Mouse (Mus musculus) ES-E14 (cell line): ENCODE measurements at regions not wholly inside any gene's neighbourhood (a gene's known extent, or its start where the extent isn't known, plus 50 kb on each side); places are given as distances from the start of the nearest gene placed in this dataset.

ENCODE experiments used
- DNase-seq: peaks from one replicate; pipeline ENCODE4 v3.0.0-alpha.2; 2013; ENCODE audit warnings: low read depth, low spot score
- H3K27ac ChIP-seq: 2 replicates; pipeline ENCODE4 v1.5.1; 2012; ENCODE audit warnings: low read depth, mild to moderate bottlenecking, low read length, moderate library complexity, mixed read lengths; ENCODE audit not compliant: poor library complexity, insufficient read depth, severe bottlenecking
- H3K36me3 ChIP-seq: 2 replicates; pipeline ENCODE4 v1.6.1; 2012; ENCODE audit warnings: mild to moderate bottlenecking, low read length, moderate library complexity, mixed read lengths; ENCODE audit not compliant: control insufficient read depth, poor library complexity, insufficient read depth, severe bottlenecking
- H3K4me1 ChIP-seq, 2 experiments: fragments of 150-350 bp in 1 of 2; sonication (generic) in 1 of 2; 2 replicates each; pipeline ENCODE4 v1.6.1; 2012; ENCODE audit warnings: low read length in 2 of 2, mild to moderate bottlenecking in 1 of 2, mixed read lengths in 1 of 2; ENCODE audit not compliant: control insufficient read depth in 2 of 2, insufficient read depth in 2 of 2, poor library complexity in 1 of 2
- H3K4me3 ChIP-seq, 2 experiments: fragments of 150-350 bp in 1 of 2; sonication (generic) in 1 of 2; 2 replicates each; pipeline ENCODE4 v1.5.1; 2012; ENCODE audit warnings: low read length in 2 of 2, low read depth in 1 of 2, mild to moderate bottlenecking in 1 of 2, mixed read lengths in 1 of 2; ENCODE audit not compliant: insufficient read depth in 1 of 2, poor library complexity in 1 of 2, severe bottlenecking in 1 of 2
- H3K9ac ChIP-seq: 2 replicates; pipeline ENCODE4 v1.6.1; 2012; ENCODE audit warnings: low read depth, mild to moderate bottlenecking, low read length, mixed read lengths; ENCODE audit not compliant: poor library complexity, insufficient read depth, severe bottlenecking
- H3K9me3 ChIP-seq: fragments of 150-350 bp; sonication (generic); 2 replicates; pipeline ENCODE4 v1.6.1; 2012; ENCODE audit warnings: low read depth, mild to moderate bottlenecking, low read length; ENCODE audit not compliant: control insufficient read depth, insufficient read depth
- CHD2 ChIP-seq: IDR thresholded peaks from 2 replicates; pipeline ENCODE4 v1.6.1; 2014; ENCODE audit warnings: mild to moderate bottlenecking, low read depth, low read length, inconsistent platforms
- HCFC1 ChIP-seq: IDR thresholded peaks from 2 replicates; pipeline ENCODE4 v1.6.1; 2012; ENCODE audit warnings: low read length, inconsistent platforms, borderline replicate concordance; ENCODE audit not compliant: insufficient read depth
- MAFK ChIP-seq: IDR thresholded peaks from 2 replicates; pipeline ENCODE4 v1.6.1; 2014; ENCODE audit warnings: mild to moderate bottlenecking, low read depth, low read length, inconsistent platforms; ENCODE audit not compliant: insufficient read depth
- ZC3H11A ChIP-seq: IDR thresholded peaks from 2 replicates; pipeline ENCODE4 v1.6.1; 2012; ENCODE audit warnings: low read depth, mild to moderate bottlenecking, inconsistent platforms, low read length, borderline replicate concordance
- ZNF384 ChIP-seq: IDR thresholded peaks from 2 replicates; pipeline ENCODE4 v1.6.1; 2012; ENCODE audit warnings: low read depth, low read length, inconsistent platforms
- in situ Hi-C, 2 experiments: fragments of 600-800 bp; cut with MboI; formaldehyde crosslinking; loops; one replicate each; pipeline ENCODE4 v1.15.1; 2025; ENCODE audit warnings: low sequenced_read_pairs in 2 of 2, inconsistent platforms in 1 of 2; ENCODE audit not compliant: unreplicated experiment in 2 of 2

DNA sequence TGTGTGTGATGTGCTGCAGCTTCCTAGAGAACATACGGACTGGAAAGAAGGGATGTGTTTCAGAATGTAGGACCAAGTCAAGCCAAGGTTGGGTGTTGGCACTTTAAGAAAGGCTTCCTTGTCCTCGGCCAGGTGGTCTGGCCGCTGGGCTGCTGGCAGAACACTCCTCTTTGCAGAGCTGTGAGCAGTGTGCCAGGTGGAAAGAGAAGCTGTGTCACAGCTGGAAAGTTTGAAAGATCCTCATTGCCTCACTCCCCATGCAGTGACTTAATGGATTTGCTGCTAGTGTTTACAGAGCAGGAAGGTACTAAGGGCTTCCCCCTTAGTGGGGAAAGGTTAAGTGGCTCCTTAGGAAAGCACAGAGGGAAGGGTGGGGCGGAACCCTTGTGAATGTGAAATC lies 269.2 kb upstream of the Ptger4 start:
- in situ Hi-C loops, result no loop called here
- H3K4me1 ChIP-seq, result no peaks in the 10 kb centered on the region
- no peak overlapping the region for H3K9ac ChIP-seq
- DNase-seq, result no peak
- H3K4me3 ChIP-seq, result no peak overlapping the region
- TF ChIP-seq CHD2 (no peak), HCFC1 (no peak), MAFK (no peak), ZNF384 (no peak), ZC3H11A (no peak)
- H3K9me3 ChIP-seq, result no peaks in the 10 kb centered on the region
- no peaks in the 10 kb centered on the region for H3K36me3 ChIP-seq
- H3K27ac ChIP-seq, result no peak overlapping the region

DNA sequence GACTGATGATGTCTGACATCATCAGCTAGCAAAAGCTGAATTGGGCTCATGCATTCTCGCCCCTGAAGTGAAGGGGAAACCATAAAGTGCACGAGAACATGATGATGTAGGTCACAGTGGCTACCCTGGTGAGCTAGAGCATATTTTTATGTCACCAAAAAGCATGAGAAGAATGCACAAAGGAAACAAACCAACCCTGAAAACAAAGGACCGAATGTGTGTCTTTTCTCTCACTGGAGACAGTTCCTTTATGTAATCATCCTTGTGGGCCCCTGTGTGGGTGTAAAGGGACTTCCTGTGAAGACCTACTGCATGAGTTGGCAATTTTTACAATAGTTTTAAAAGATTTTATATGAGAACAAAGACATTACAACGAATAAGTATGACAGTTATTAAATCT lies 270.2 kb upstream of the Ptger4 start:
- Histone ChIP-seq H3K9ac (no peak overlapping the region), H3K36me3 (no peaks in the 10 kb centered on the region), H3K4me3 (no peak overlapping the region), H3K4me1 (no peaks in the 10 kb centered on the region), H3K9me3 (no peaks in the 10 kb centered on the region), H3K27ac (no peak overlapping the region)
- in situ Hi-C loops, result no loop called here
- TF ChIP-seq MAFK (no peak), CHD2 (no peak), HCFC1 (no peak), ZC3H11A (no peak), ZNF384 (no peak)
- no peak for DNase-seq

DNA sequence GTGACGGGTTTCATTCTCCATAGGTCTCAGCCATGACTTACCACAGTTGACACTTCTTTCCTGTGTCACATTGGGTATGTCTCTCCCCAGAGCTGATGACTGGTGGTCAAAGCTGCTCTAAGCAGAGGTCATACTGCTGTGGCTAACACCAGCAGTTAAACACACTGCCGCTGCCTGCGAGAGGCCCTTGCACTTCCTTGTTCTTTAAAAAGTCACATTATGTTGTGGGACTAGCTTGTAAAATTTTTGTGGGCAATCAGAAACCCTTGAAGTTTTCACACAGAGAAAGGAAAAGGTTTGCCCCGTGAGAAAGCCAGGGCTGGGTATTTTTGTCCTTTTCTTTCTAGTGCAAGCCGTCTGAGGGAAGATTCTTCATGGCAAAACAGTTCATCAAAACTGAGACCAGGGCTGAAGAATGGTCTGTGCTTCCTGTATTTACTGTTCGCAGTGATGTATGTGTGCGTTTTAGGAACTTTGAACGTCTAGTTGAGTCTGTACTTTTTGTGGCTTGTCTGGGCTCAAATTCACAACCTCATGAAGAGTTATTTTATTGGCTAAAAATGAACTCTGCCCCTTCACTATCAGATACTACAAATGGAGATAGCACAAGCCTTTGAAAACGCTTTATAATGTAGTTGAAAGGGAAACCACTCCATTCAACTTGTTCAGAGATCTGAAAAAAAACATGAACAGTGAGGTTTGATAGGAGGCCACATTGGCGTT lies 273.4 kb upstream of the Ptger4 start:
- DNase-seq, result no peak
- H3K9ac ChIP-seq, result no peak overlapping the region
- no peak overlapping the region for H3K27ac ChIP-seq
- in situ Hi-C loops, result no loop called here
- H3K4me3 ChIP-seq, result no peak overlapping the region
- H3K4me1 ChIP-seq, result no peaks in the 10 kb centered on the region
- H3K9me3 ChIP-seq, result no peaks in the 10 kb centered on the region
- no peaks in the 10 kb centered on the region for H3K36me3 ChIP-seq
- TF ChIP-seq CHD2 (no peak), ZC3H11A (no peak), HCFC1 (no peak), MAFK (no peak), ZNF384 (no peak)

DNA sequence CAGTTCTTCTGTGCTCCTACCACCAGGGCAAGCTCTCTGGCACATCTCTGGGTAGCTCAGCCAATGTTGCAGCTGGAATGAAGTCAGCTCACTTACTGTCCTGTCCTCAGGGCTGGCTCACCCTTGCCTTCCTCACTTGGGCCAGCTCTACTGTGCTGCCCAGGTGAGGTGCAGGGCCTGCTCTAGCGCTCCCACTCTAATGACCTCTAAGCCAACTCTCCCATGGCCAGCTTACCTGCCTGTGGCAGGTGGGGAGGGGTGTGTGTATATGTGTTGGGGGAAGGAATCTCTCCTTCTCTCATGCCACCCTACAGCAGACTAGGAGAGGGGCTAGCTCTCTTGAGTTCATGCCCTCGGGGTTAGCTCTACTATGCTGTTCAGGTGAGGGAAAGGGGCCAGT lies 275.6 kb upstream of the Ptger4 start:
- H3K4me1 ChIP-seq, result no peaks in the 10 kb centered on the region
- TF ChIP-seq MAFK (no peak), HCFC1 (no peak), CHD2 (no peak), ZC3H11A (no peak), ZNF384 (no peak)
- H3K27ac ChIP-seq, result no peak overlapping the region
- in situ Hi-C loops, result no loop called here
- no peaks in the 10 kb centered on the region for H3K9me3 ChIP-seq
- DNase-seq, result no peak
- H3K9ac ChIP-seq, result no peak overlapping the region
- H3K36me3 ChIP-seq, result no peaks in the 10 kb centered on the region
- no peak overlapping the region for H3K4me3 ChIP-seq

DNA sequence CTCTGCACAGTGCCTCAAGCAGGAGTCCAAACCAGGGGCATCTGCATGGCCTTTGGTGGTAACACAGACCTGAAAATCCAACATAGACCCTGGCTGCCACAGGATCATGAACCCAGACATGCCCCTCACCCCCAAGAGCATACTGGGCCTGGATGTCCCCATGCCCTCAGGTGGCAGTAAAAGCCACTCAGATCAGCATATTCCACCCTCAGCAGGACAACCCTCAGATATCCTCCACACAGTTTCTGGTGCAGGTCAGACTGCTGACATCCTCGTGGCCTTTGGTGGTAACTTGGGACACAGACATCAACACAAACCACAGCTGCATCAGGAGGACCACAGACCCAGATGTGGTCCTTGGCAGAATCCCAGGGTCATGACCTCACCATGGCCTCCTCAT lies 276.0 kb upstream of the Ptger4 start:
- no peak for DNase-seq
- TF ChIP-seq HCFC1 (no peak), ZC3H11A (no peak), CHD2 (no peak), ZNF384 (no peak), MAFK (no peak)

More for the DNA sequence above, 276.0 kb upstream of the Ptger4 start:
- Histone ChIP-seq H3K4me1 (no peaks in the 10 kb centered on the region), H3K27ac (no peak overlapping the region), H3K9ac (no peak overlapping the region), H3K36me3 (no peaks in the 10 kb centered on the region), H3K4me3 (no peak overlapping the region), H3K9me3 (no peaks in the 10 kb centered on the region)
- in situ Hi-C loops, result no loop called here
